Mouse (Mus musculus): ENCODE data around the gene Pafah1b3. TPM values are rescaled to one million over a fixed set of nuclear protein-coding genes. Genes with fewer than 3 reads are reported as not detected.
A peak's percentile ranks its signal among the peaks of the same experiment; 100 is the strongest.
"Not testable (repeated sequence)": the region's sequence is repeated elsewhere in the genome, so short reads cannot be mapped to it uniquely, and the experiment has no call there.

Gene Pafah1b3
- 10 to 100 TPM; 29.5 to 38.7 (median 32.2) TPM for total RNA-seq (2022)

GRCm38 (mm10) chr7:25297454-25298325 lies at the start of gene Pafah1b3:
Gene Pafah1b3, minus strand, starts transcription at chr7:25297986.
- DNase-seq (ENCODE audit: low spot score in 2 of 2), result peak; percentile 65 to 89

DNA sequence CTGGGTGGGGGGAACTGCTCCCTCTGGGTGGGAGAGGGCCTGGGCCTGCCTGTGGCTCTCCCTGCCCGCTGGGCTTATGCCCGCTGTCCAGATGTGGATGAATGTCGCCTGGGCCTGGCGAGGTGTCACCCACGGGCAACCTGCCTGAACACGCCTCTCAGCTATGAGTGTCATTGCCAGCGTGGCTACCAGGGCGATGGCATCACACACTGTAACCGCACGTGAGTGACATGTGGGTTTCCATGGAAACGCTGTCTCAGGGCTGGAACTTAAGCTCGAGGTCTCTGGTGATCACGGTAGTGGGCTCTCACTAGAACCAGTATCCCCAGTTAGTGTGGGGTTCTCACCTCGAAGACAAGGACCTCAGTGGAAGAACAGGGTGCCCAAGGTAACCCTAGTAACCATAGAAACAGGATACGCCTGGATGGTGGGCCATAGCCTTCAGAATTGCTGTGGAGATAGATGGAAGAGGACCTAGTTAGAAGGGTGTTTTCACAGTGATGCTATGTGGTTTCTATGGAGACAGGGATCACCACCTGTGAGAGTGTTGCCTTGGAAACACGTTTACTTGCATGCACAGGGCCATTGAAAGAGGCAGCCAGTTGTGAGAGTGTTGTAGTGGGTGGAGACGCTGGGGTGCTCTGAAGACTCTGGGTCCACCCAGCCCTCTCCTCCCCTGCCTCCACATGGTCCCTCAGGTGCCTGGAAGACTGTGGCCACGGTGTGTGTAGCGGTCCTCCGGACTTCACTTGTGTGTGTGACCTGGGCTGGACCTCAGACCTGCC lies 43.4 kb upstream of the Pafah1b3 start:
- no peak for DNase-seq (ENCODE audit: low spot score in 2 of 2)

GRCm38 (mm10) chr7:25339329-25339728 lies 41.5 kb upstream of the Pafah1b3 start:
- no peak for DNase-seq (ENCODE audit: low spot score in 2 of 2)

GRCm38 (mm10) chr7:25334472-25334871 lies 36.7 kb upstream of the Pafah1b3 start:
- no peak for DNase-seq (ENCODE audit: low spot score in 2 of 2)

DNA sequence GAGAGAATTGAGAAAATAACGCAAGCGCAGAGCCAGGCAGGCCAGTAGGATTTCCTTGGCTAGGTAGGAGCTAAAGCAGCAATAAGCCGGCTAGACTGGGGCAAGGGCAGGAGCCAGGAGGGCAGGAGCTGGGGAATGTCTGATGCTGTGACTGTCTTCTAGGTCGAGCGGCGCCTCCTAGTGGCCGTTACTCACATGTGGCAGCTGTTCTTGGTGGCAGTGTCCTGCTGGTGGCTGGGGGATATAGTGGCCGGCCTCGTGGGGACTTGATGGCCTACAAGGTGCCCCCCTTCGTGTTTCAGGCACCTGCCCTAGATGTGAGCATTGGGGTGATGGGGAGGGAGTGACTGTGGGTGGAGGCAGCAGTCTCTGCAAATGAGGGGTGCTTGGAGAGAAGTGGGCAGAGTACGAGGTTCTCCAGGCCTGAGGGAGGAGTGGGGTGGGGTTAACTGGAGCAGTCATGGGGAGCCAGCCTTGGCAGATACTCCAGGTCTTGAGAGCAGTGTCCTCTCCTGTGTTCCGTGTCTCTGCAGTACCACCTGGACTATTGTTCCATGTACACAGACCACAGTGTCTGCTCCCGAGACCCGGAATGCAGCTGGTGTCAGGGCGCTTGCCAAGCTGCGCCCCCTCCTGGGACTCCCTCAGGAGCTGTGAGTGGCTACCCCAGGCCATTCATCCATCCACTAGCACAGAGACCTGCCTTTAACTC lies 36.0 kb upstream of the Pafah1b3 start:
- DNase-seq (ENCODE audit: low spot score in 2 of 2), result peak in 1 of 2 experiments; percentile 36

GRCm38 (mm10) chr7:25326233-25326632 lies 28.4 kb upstream of the Pafah1b3 start:
- DNase-seq (ENCODE audit: low spot score in 2 of 2), result no peak

DNA sequence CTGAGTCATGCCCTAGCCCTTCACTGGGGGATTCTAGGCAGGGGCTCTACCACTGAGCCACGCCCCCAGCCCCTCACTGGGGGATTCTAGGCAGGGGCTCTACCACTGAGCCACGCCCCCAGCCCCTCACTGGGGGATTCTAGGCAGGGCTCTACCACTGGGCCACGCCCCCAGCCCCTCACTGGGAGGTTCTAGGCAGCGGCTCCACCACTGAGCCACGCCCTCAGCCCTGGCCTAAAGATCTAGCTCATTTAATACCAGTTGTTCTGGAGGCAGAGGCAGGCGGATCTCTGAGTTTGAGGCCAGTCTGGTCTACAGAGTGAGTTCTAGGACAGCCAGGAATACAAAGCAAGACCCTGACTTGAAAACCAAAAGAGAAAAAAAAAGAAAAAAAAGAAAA lies 27.6 kb upstream of the Pafah1b3 start:
- not testable (repeated sequence) for DNase-seq (ENCODE audit: low spot score in 2 of 2)

GRCm38 (mm10) chr7:25323219-25323618 lies 25.4 kb upstream of the Pafah1b3 start:
- no peak for DNase-seq (ENCODE audit: low spot score in 2 of 2)

GRCm38 (mm10) chr7:25322058-25322484 lies 24.3 kb upstream of the Pafah1b3 start:
- DNase-seq (ENCODE audit: low spot score in 2 of 2), result no peak

DNA sequence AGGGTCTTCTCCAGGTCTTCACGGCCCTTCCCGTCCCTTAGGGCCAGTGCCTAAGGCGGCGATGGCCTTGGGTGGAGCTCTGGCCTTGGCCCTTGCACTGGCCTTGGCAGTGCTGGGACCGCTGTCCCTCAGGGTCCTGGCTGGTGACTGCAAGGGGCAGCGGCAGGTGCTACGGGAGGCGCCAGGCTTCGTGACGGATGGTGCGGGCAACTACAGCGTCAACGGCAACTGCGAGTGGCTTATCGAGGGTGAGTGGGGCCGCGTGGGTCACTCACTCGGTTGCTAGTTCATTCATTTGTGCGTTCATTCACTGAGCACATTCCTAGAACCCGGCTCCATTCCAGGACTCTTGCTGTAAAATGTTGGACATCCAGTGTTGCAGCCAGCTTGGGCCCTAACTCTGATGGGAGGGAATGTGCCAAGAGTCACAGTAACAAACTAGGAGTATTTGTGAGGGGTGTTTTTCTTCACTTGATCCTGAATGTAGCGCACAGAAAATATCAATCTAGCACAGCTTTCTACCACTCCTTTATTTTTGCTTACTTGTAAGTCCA lies 19.7 kb upstream of the Pafah1b3 start:
- DNase-seq (ENCODE audit: low spot score in 2 of 2), result no peak

DNA sequence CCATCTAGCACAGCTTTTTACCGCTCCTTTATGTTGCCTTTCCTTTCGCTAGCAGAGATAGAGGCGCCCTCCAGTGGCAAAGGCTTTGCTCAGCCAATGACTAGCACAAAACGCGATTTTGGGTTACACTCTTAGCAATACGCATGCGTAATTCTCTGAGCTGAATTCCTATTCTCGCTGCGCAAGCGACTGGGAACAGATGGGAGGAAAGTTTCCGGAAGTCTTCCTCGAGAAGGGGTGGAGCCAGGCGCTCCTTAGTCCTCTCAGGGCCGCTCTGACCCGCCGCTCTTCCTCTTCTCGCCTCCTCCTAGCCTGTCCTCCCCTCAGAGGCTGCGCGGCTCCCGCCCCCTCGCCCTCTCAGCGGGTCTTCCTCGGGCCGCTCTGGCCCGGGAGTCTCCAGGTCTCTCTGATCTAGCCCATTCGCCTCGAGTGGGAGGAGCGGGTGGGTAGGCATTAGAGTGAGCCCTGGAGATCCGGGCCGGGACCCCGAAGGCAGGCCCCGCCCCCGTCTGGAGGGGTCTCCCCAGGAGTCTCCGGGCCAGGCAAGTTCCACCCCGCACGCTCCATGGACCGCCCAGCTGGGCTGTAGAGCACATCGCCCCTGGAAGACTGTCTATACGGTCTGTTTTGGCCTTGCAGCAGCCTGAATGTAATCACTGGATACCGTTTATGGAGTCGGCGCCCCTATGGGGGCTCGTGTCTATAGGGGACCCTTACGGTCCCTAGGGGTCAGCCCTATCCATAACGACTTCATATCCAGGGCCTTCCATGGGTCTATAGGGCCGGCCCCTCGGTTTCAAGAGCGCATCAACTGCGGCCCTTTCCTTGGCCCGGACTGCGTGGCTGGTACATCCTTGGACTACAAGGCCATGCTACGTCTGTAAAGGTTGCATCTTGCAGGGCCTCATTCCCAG lies 19.0 kb upstream of the Pafah1b3 start, which contains the start of gene Megf8:
Megf8 (plus strand) TSS at position 633 of the 914 bp plus-strand sequence.
- DNase-seq (ENCODE audit: low spot score in 2 of 2), result peak; percentile 85 to 97

DNA sequence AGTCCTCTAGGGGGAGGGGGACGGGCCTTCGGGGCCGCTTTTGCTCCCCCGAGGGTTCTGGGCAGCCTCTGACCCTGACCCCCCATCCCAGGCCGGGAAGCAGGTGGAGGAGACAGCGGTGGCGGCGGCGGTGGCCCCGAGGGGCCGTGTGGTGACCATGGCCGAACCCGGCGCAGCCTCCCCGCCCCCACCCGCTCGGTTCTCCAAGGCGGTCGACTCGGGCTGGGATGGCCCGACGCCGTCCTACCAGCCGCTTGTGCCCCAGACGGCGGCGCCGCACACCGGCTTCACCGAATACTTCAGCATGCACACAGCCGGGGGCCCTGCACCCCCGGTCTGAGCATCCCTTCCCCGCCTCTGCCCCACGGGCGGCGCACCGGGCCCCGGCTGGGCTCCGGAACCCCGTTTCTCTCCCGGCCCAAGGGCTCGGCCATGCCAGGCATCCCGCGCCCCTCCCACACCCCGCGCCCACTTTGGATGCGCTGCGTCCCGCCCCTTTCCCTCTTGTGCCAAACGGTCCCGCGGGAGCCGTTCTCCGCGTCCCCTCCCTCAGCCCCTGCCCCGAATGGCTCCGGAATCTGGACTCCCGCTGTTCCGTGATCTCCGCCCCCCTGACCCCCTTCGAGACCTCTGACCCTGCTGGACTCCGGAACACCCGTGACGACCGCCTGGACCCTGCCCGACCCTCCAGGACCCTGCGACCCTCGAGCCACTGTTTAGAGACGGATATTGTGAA lies 17.7 kb upstream of the Pafah1b3 start:
- DNase-seq (ENCODE audit: low spot score in 2 of 2), result no peak

GRCm38 (mm10) chr7:25314606-25315305 lies 17.0 kb upstream of the Pafah1b3 start:
- DNase-seq (ENCODE audit: low spot score in 2 of 2), result no peak

DNA sequence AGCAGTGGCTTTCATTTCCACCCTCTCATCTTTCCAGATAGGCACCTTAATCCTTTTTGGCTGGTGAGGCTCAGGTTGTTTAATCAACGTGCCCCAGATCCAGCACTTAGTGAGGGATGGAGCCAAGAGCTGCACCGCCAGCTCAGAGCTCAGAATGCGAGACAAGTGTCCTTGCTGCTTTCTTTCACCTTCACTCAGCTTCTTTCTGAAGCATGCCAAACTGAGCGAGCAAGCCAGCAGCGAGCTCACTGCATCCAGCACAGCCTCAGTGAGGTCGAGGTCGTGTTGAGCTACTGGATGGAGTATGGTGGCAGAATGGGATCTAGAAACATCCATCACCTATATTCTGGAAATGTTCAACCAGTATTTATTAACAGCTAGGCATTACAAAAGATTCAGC lies 15.5 kb upstream of the Pafah1b3 start:
- no peak for DNase-seq (ENCODE audit: low spot score in 2 of 2)

GRCm38 (mm10) chr7:25311193-25311592 lies 13.4 kb upstream of the Pafah1b3 start:
- DNase-seq (ENCODE audit: low spot score in 2 of 2), result no peak

- no peak for DNase-seq (ENCODE audit: low spot score in 2 of 2)
These were observed 11.6 kb upstream of the Pafah1b3 start for GRCm38 (mm10) chr7:25309425-25309824.

DNA sequence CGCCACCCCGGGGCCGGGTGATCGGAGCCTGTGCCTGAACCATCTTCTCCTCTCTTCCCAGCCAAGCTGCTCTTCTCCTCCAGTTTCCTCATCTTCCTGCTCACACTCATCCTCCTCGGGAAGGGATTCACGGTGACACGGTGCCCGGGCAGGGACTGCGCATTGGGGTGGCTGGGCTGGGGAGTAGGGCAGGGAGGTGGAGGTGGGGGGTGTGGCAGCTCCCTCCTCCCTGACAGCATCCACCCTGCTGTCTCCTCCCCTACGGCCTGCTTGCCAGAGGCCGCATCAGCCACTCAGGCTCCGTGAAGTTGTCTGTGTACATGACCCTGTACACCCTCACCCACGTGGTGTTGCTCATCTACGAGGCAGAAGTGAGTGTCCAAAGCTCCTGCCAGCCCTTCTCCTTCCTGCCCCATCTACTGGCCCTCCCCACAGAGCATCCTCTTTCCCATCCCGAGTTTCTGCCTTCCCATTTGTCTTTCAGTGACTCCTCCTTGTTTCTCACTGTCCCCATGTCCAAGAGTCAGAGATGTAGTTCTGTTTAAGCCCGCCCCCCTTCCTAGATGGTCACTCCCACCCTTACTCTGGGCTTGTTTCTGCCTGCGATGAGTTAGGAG lies 11.0 kb upstream of the Pafah1b3 start:
- no peak for DNase-seq (ENCODE audit: low spot score in 2 of 2)

DNA sequence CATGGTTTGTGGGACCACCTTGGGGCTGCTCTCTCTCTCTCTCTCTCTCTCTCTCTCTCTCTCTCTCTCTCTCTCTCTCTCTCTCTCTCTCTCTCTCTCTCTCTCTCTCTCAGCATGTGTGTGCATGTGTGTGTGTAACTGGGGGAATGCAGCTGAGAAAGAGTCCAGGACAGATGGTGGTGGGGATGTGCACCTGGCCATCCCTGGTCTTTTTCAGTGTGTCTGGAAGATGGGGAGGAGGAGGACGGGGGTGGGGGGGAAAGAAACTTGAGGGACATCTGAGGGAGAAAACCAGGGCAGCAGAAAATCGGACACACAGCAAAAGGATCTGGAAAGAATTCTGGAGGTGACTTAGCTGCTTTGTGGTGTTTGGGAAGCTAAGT lies 8.8 kb upstream of the Pafah1b3 start:
- DNase-seq (ENCODE audit: low spot score in 2 of 2), result no peak
